Mouse (Mus musculus) liver, postnatal 0 days (tissue): ENCODE data around the gene Gpr141.

ENCODE experiments used
- CTCF ChIP-seq: sonication (generic); IDR thresholded peaks from 2 replicates; pipeline ENCODE4 v1.5.1; 2016; ENCODE audit warnings: antibody characterized with exemption, low read depth
- EP300 ChIP-seq: IDR thresholded peaks from 2 replicates; pipeline ENCODE4 v1.6.1; 2016; ENCODE audit warnings: antibody characterized with exemption, low read depth, mild to moderate bottlenecking

- TF ChIP-seq CTCF (no peak), EP300 (no peak)
These were observed 78.3 kb downstream of the Gpr141 start for GRCm38 (mm10) chr13:19745741-19746140.
